Mouse (Mus musculus) forebrain, embryonic 13.5 days (tissue): ENCODE data around the gene Scamp4. TPM values are rescaled to one million over a fixed set of nuclear protein-coding genes. Genes with fewer than 3 reads are reported as not detected.
A peak's percentile ranks its signal among the peaks of the same experiment; 100 is the strongest.
"Not testable (repeated sequence)": the region's sequence is repeated elsewhere in the genome, so short reads cannot be mapped to it uniquely, and the experiment has no call there.

Experiments used
- ATAC-seq: fragments of 200-750 bp; cut with Nextera tagmentation; 2 replicates; pipeline ENCODE4 v1.8.0; 2017
- H3K27ac ChIP-seq: fragments of 300-500 bp; sonication (generic); 2 replicates; pipeline ENCODE4 v1.5.1; 2015; ENCODE audit warnings: inconsistent platforms, mild to moderate bottlenecking, moderate library complexity
- H3K27me3 ChIP-seq: fragments of 300-500 bp; sonication (generic); 2 replicates; pipeline ENCODE4 v1.6.1; 2015; ENCODE audit warnings: mild to moderate bottlenecking, inconsistent platforms
- H3K36me3 ChIP-seq: fragments of 300-500 bp; sonication (generic); 2 replicates; pipeline ENCODE4 v1.6.1; 2015; ENCODE audit warnings: mild to moderate bottlenecking, inconsistent platforms; ENCODE audit not compliant: poor library complexity, severe bottlenecking
- H3K4me1 ChIP-seq: fragments of 300-500 bp; sonication (generic); 2 replicates; pipeline ENCODE4 v1.6.1; 2015; ENCODE audit warnings: inconsistent platforms
- H3K4me2 ChIP-seq: fragments of 300-500 bp; sonication (generic); 2 replicates; pipeline ENCODE4 v1.6.1; 2015; ENCODE audit warnings: inconsistent platforms, mild to moderate bottlenecking, moderate library complexity
- H3K4me3 ChIP-seq: fragments of 300-500 bp; sonication (generic); 2 replicates; pipeline ENCODE4 v1.5.1; 2015; ENCODE audit warnings: mild to moderate bottlenecking, inconsistent platforms
- H3K9ac ChIP-seq: fragments of 300-500 bp; sonication (generic); 2 replicates; pipeline ENCODE4 v1.6.1; 2015; ENCODE audit warnings: mild to moderate bottlenecking, inconsistent platforms
- H3K9me3 ChIP-seq: fragments of 300-500 bp; sonication (generic); replicated peaks from 2 replicates; pipeline ENCODE4 v1.6.1; 2016; ENCODE audit warnings: inconsistent platforms
- WGBS: fragments of 180-500 bp; shearing (Covaris S2); methylation state at CpG from one replicate; pipeline ENCODE4 v1.1.7; 2015; 5-methylcytosine and 5-hydroxymethylcytosine counted together
- polyA plus RNA-seq: library from polyadenylated mRNA; unstranded; fragments of >200 nt; fragmentation: Nextera tagmentation; extraction: Ambion mirVana; gene quantifications from 2 replicates; pipeline ENCODE4 v1.2.1, GENCODE M21; 2015

Gene Scamp4
- polyA plus RNA-seq, 1 experiment from 2014 or later, result 56.7 TPM

GRCm38 (mm10) chr10:80604988-80605387, 2.3 kb downstream of the Scamp4 start:
- H3K4me1 ChIP-seq, result peaks cover 25% of the 10 kb centered on the region
- no peak for ATAC-seq
- 93% methylated on average over 2 of the region's 2 CpGs for WGBS
- H3K27ac ChIP-seq, result no peak overlapping the region
- H3K9ac ChIP-seq, result no peak overlapping the region
- H3K4me2 ChIP-seq, result no peak overlapping the region
- peaks cover 40% of the 10 kb centered on the region for H3K36me3 ChIP-seq
- H3K4me3 ChIP-seq, result no peak overlapping the region
- no peaks in the 10 kb centered on the region for H3K9me3 ChIP-seq
- H3K27me3 ChIP-seq, result no peaks in the 10 kb centered on the region

GRCm38 (mm10) chr10:80605721-80606120, 3.0 kb downstream of the Scamp4 start, which contains the start of gene Gm49322:
Gene Gm49322 (plus strand): TSS chr10:80606021.
- not testable (repeated sequence) for H3K4me2 ChIP-seq, H3K4me3 ChIP-seq, H3K9me3 ChIP-seq, H3K27ac ChIP-seq, H3K27me3 ChIP-seq, ATAC-seq
- Histone ChIP-seq H3K36me3 (peaks cover 47% of the 10 kb centered on the region), H3K4me1 (peaks cover 25% of the 10 kb centered on the region), H3K9ac (0 out of 2 replicates have a peak within 1 kb of the TSS, but pooled peaks have one; percentile 1)
- 83% methylated on average over 4 of the region's 4 CpGs for WGBS

- WGBS, result 95% methylated on average over 23 of the region's 23 CpGs
- Histone ChIP-seq H3K27ac (no peak overlapping the region), H3K9ac (0 out of 2 replicates have a peak overlapping the region, but pooled peaks have one; percentile 1), H3K4me3 (no peak overlapping the region), H3K9me3 (no peaks in the 10 kb centered on the region), H3K36me3 (peaks cover 48% of the 10 kb centered on the region), H3K4me1 (peaks cover 25% of the 10 kb centered on the region), H3K27me3 (no peaks in the 10 kb centered on the region), H3K4me2 (no peak overlapping the region)
- ATAC-seq, result no peak
These were observed 3.6 kb downstream of the Scamp4 start for GRCm38 (mm10) chr10:80606306-80606705.

- no peak overlapping the region for H3K27ac ChIP-seq
- no peaks in the 10 kb centered on the region for H3K27me3 ChIP-seq
- H3K9ac ChIP-seq, result no peak overlapping the region
- H3K4me2 ChIP-seq, result no peak overlapping the region
- H3K4me1 ChIP-seq, result peaks cover 25% of the 10 kb centered on the region
- 96% methylated on average over 34 of the region's 34 CpGs for WGBS
- H3K36me3 ChIP-seq, result peaks cover 48% of the 10 kb centered on the region
- H3K9me3 ChIP-seq, result no peaks in the 10 kb centered on the region
- no peak overlapping the region for H3K4me3 ChIP-seq
- ATAC-seq, result no peak
These were observed 4.2 kb downstream of the Scamp4 start for GRCm38 (mm10) chr10:80606737-80607350.

GRCm38 (mm10) chr10:80608435-80608834, 5.8 kb downstream of the Scamp4 start:
- ATAC-seq, result no peak
- WGBS, result 87% methylated on average over 3 of the region's 3 CpGs
- Histone ChIP-seq H3K27ac (no peak overlapping the region), H3K4me2 (no peak overlapping the region), H3K4me1 (peaks cover 17% of the 10 kb centered on the region), H3K4me3 (no peak overlapping the region), H3K36me3 (peaks cover 62% of the 10 kb centered on the region), H3K9ac (no peak overlapping the region), H3K27me3 (no peaks in the 10 kb centered on the region), H3K9me3 (no peaks in the 10 kb centered on the region)

GRCm38 (mm10) chr10:80609269-80609924, 6.7 kb downstream of the Scamp4 start:
- Histone ChIP-seq H3K36me3 (peaks cover 70% of the 10 kb centered on the region), H3K9ac (0 out of 2 replicates have a peak overlapping the region, but pooled peaks have one; percentile 16)
- ATAC-seq, result no peak

GRCm38 (mm10) chr10:80610116-80610785, 7.6 kb downstream of the Scamp4 start:
- H3K9ac ChIP-seq, result no peak overlapping the region
- H3K4me1 ChIP-seq, result no peaks in the 10 kb centered on the region
- no peak for ATAC-seq
- peaks cover 78% of the 10 kb centered on the region for H3K36me3 ChIP-seq
- no peak overlapping the region for H3K4me3 ChIP-seq
- H3K27ac ChIP-seq, result no peak overlapping the region
- H3K9me3 ChIP-seq, result no peaks in the 10 kb centered on the region
- no peak overlapping the region for H3K4me2 ChIP-seq
- H3K27me3 ChIP-seq, result no peaks in the 10 kb centered on the region
- WGBS, result 95% methylated on average over 9 of the region's 9 CpGs

More at GRCm38 (mm10) chr10:80609269-80609924, 6.7 kb downstream of the Scamp4 start:
- H3K27me3 ChIP-seq, result no peaks in the 10 kb centered on the region
- peaks cover 7% of the 10 kb centered on the region for H3K4me1 ChIP-seq
- no peak overlapping the region for H3K27ac ChIP-seq
- H3K9me3 ChIP-seq, result no peaks in the 10 kb centered on the region
- WGBS, result 94% methylated on average over 10 of the region's 10 CpGs
- H3K4me2 ChIP-seq, result no peak overlapping the region
- H3K4me3 ChIP-seq, result no peak overlapping the region

- Histone ChIP-seq H3K9me3 (no peaks in the 10 kb centered on the region), H3K4me3 (no peak overlapping the region), H3K4me1 (no peaks in the 10 kb centered on the region), H3K9ac (no peak overlapping the region), H3K36me3 (peaks cover 86% of the 10 kb centered on the region), H3K4me2 (no peak overlapping the region), H3K27me3 (no peaks in the 10 kb centered on the region), H3K27ac (no peak overlapping the region)
- 78% methylated on average over 4 of the region's 4 CpGs for WGBS
- no peak for ATAC-seq
These were observed 8.4 kb downstream of the Scamp4 start for GRCm38 (mm10) chr10:80611024-80611423.

- 93% methylated on average over 3 of the region's 3 CpGs for WGBS
- no peaks in the 10 kb centered on the region for H3K27me3 ChIP-seq
- peaks cover 78% of the 10 kb centered on the region for H3K36me3 ChIP-seq
- H3K9ac ChIP-seq, result no peak overlapping the region
- H3K4me2 ChIP-seq, result no peak overlapping the region
- H3K27ac ChIP-seq, result no peak overlapping the region
- H3K4me1 ChIP-seq, result no peaks in the 10 kb centered on the region
- no peaks in the 10 kb centered on the region for H3K9me3 ChIP-seq
- H3K4me3 ChIP-seq, result no peak overlapping the region
- ATAC-seq, result no peak
These were observed 9.2 kb downstream of the Scamp4 start for GRCm38 (mm10) chr10:80611905-80612304.

- ATAC-seq, result no peak
- H3K4me3 ChIP-seq, result no peak overlapping the region
- H3K9me3 ChIP-seq, result no peaks in the 10 kb centered on the region
- WGBS, result 89% methylated on average over 3 of the region's 3 CpGs
- no peaks in the 10 kb centered on the region for H3K27me3 ChIP-seq
- H3K4me2 ChIP-seq, result no peak overlapping the region
- H3K9ac ChIP-seq, result no peak overlapping the region
- H3K27ac ChIP-seq, result no peak overlapping the region
- no peaks in the 10 kb centered on the region for H3K4me1 ChIP-seq
- H3K36me3 ChIP-seq, result peaks cover 59% of the 10 kb centered on the region
These were observed 11.1 kb downstream of the Scamp4 start for GRCm38 (mm10) chr10:80613821-80614220.

- peaks cover 54% of the 10 kb centered on the region for H3K36me3 ChIP-seq
- H3K4me1 ChIP-seq, result no peaks in the 10 kb centered on the region
- no peaks in the 10 kb centered on the region for H3K9me3 ChIP-seq
- WGBS, result 86% methylated on average over 6 of the region's 6 CpGs
- H3K9ac ChIP-seq, result no peak overlapping the region
- ATAC-seq, result no peak
- H3K4me3 ChIP-seq, result no peak overlapping the region
- no peak overlapping the region for H3K4me2 ChIP-seq
- H3K27ac ChIP-seq, result no peak overlapping the region
- no peaks in the 10 kb centered on the region for H3K27me3 ChIP-seq
These were observed 11.7 kb downstream of the Scamp4 start for GRCm38 (mm10) chr10:80614351-80614750.

- Histone ChIP-seq H3K9me3 (no peaks in the 10 kb centered on the region), H3K4me3 (no peak overlapping the region), H3K27ac (no peak overlapping the region), H3K36me3 (peaks cover 29% of the 10 kb centered on the region), H3K4me1 (peaks cover 10% of the 10 kb centered on the region), H3K4me2 (no peak overlapping the region), H3K9ac (no peak overlapping the region), H3K27me3 (no peaks in the 10 kb centered on the region)
- WGBS, result 84% methylated on average over 9 of the region's 9 CpGs
- ATAC-seq, result no peak
These were observed 15.5 kb downstream of the Scamp4 start for GRCm38 (mm10) chr10:80618181-80618580.
